Mouse (Mus musculus) MEL (cell line): ENCODE measurements around the gene Tifa. TPM values are rescaled to one million over a fixed set of nuclear protein-coding genes. Genes with fewer than 3 reads are reported as not detected.
A peak's percentile ranks its signal among the peaks of the same experiment; 100 is the strongest.

Experiments
- DNase-seq: peaks from one replicate; pipeline ENCODE4 v3.0.0; 2011; ENCODE audit warnings: low read depth, low spot score
- H3K27ac ChIP-seq: 2 replicates; pipeline ENCODE4 v1.5.1; 2012; ENCODE audit warnings: low read depth, mild to moderate bottlenecking, control low read depth, low read length, moderate library complexity; ENCODE audit not compliant: control insufficient read depth
- H3K27me3 ChIP-seq, 2 experiments: fragments of 150-350 bp in 1 of 2; sonication (generic) in 1 of 2; 2 replicates each; pipeline ENCODE4 v1.6.1; 2012; ENCODE audit warnings: low read length in 2 of 2, mild to moderate bottlenecking in 2 of 2, improper control_type of control experiment in 1 of 2, moderate library complexity in 1 of 2; ENCODE audit not compliant: insufficient read depth in 2 of 2, control insufficient read depth in 1 of 2
- H3K36me3 ChIP-seq, 2 experiments: 2 replicates each; pipeline ENCODE4 v1.6.1; 2012 to 2014; ENCODE audit warnings: low read length in 2 of 2, improper control_type of control experiment in 1 of 2, inconsistent platforms in 1 of 2, mild to moderate bottlenecking in 1 of 2; ENCODE audit not compliant: insufficient read depth in 2 of 2, control insufficient read depth in 1 of 2
- H3K4me1 ChIP-seq, 2 experiments: fragments of 150-350 bp in 1 of 2; sonication (generic) in 1 of 2; 2 replicates each; pipeline ENCODE4 v1.6.1; 2012; ENCODE audit warnings: low read length in 2 of 2, improper control_type of control experiment in 1 of 2, mild to moderate bottlenecking in 1 of 2; ENCODE audit not compliant: insufficient read depth in 2 of 2, control insufficient read depth in 1 of 2
- H3K4me3 ChIP-seq, 2 experiments: fragments of 150-350 bp in 1 of 2; sonication (generic) in 1 of 2; 2 replicates each; pipeline ENCODE4 v1.5.1; 2012; ENCODE audit warnings: low read depth in 2 of 2, low read length in 2 of 2, mild to moderate bottlenecking in 2 of 2, moderate library complexity in 2 of 2, control low read depth in 1 of 2, improper control_type of control experiment in 1 of 2; ENCODE audit not compliant: control insufficient read depth in 1 of 2, insufficient read depth in 1 of 2
- H3K79me2 ChIP-seq: 2 replicates; pipeline ENCODE4 v1.6.1; 2012; ENCODE audit warnings: mild to moderate bottlenecking, low read length, moderate library complexity; ENCODE audit not compliant: control insufficient read depth, poor library complexity, insufficient read depth
- H3K9ac ChIP-seq: 2 replicates; pipeline ENCODE4 v1.6.1; 2012; ENCODE audit warnings: low read depth, mild to moderate bottlenecking, control low read depth, low read length, moderate library complexity; ENCODE audit not compliant: control insufficient read depth, poor library complexity, severe bottlenecking
- H3K9me3 ChIP-seq: fragments of 150-350 bp; sonication (generic); replicated peaks from 2 replicates; pipeline ENCODE4 v1.6.1; 2012; ENCODE audit warnings: mild to moderate bottlenecking, low read length, improper control_type of control experiment, moderate library complexity; ENCODE audit not compliant: insufficient read depth
- BHLHE40 ChIP-seq: IDR thresholded peaks from 2 replicates; pipeline ENCODE4 v1.6.1; 2012; ENCODE audit warnings: low read depth, mild to moderate bottlenecking, inconsistent platforms, low read length, improper control_type of control experiment, borderline replicate concordance
- CHD1 ChIP-seq: IDR thresholded peaks from 2 replicates; pipeline ENCODE4 v1.6.1; 2012; ENCODE audit warnings: low read depth, mild to moderate bottlenecking, inconsistent platforms, low read length, improper control_type of control experiment
- CTCF ChIP-seq, 3 experiments: IDR thresholded peaks in 2 of 3; conservative IDR thresholded peaks in 1 of 3; 2 replicates each; pipeline ENCODE4 v1.5.1; 2011 to 2012; ENCODE audit warnings: low read length in 3 of 3, low read depth in 2 of 3, mild to moderate bottlenecking in 2 of 3, improper control_type of control experiment in 1 of 3, inconsistent platforms in 1 of 3, mixed read lengths in 1 of 3, moderate library complexity in 1 of 3; ENCODE audit not compliant: control insufficient read depth in 1 of 3, insufficient read depth in 1 of 3, poor library complexity in 1 of 3, severe bottlenecking in 1 of 3
- EP300 ChIP-seq, 2 experiments: IDR thresholded peaks; 2 replicates each; pipeline ENCODE4 v1.6.1; 2011; ENCODE audit warnings: improper control_type of control experiment in 2 of 2, low read length in 2 of 2, low read depth in 1 of 2, mild to moderate bottlenecking in 1 of 2
- ETS1 ChIP-seq: IDR thresholded peaks from 2 replicates; pipeline ENCODE4 v1.6.1; 2012; ENCODE audit warnings: low read depth, mild to moderate bottlenecking, inconsistent platforms, low read length, improper control_type of control experiment, moderate library complexity
- KAT2A ChIP-seq: conservative IDR thresholded peaks from 2 replicates; pipeline ENCODE4 v1.6.1; 2012; ENCODE audit warnings: low read depth, low read length, improper control_type of control experiment, inconsistent platforms
- MAFK ChIP-seq: IDR thresholded peaks from 2 replicates; pipeline ENCODE4 v1.6.1; 2011; ENCODE audit warnings: low read depth, mild to moderate bottlenecking, low read length, improper control_type of control experiment, borderline replicate concordance
- MAX ChIP-seq: IDR thresholded peaks from 2 replicates; pipeline ENCODE4 v1.6.1; 2011; ENCODE audit warnings: low read length, improper control_type of control experiment
- MAZ ChIP-seq: IDR thresholded peaks from 2 replicates; pipeline ENCODE4 v1.6.1; 2012; ENCODE audit warnings: low read depth, mild to moderate bottlenecking, inconsistent platforms, low read length, improper control_type of control experiment
- MXI1 ChIP-seq: IDR thresholded peaks from 2 replicates; pipeline ENCODE4 v1.6.1; 2011; ENCODE audit warnings: mild to moderate bottlenecking, low read depth, low read length, improper control_type of control experiment
- MYB ChIP-seq: IDR thresholded peaks from 2 replicates; pipeline ENCODE4 v1.6.1; 2011; ENCODE audit warnings: mild to moderate bottlenecking, low read depth, low read length, improper control_type of control experiment
- MYC ChIP-seq: IDR thresholded peaks from 2 replicates; pipeline ENCODE4 v1.6.1; 2011; ENCODE audit warnings: low read depth, mild to moderate bottlenecking, low read length, improper control_type of control experiment, moderate library complexity
- NELFE ChIP-seq: IDR thresholded peaks from 2 replicates; pipeline ENCODE4 v1.6.1; 2011; ENCODE audit warnings: low read depth, low read length, improper control_type of control experiment
- NRF1 ChIP-seq: IDR thresholded peaks from 2 replicates; pipeline ENCODE4 v1.6.1; 2014; ENCODE audit warnings: low read depth, mild to moderate bottlenecking, inconsistent platforms, low read length, improper control_type of control experiment, moderate library complexity; ENCODE audit not compliant: poor library complexity, insufficient read depth, severe bottlenecking
- POLR2A ChIP-seq, 2 experiments: IDR thresholded peaks; 2 replicates each; pipeline ENCODE4 v1.6.1; 2011 to 2012; ENCODE audit warnings: low read length in 2 of 2, mild to moderate bottlenecking in 2 of 2, control low read depth in 1 of 2, improper control_type of control experiment in 1 of 2, low read depth in 1 of 2, moderate library complexity in 1 of 2; ENCODE audit not compliant: control insufficient read depth in 1 of 2, insufficient read depth in 1 of 2, poor library complexity in 1 of 2
- POLR2AphosphoS5 ChIP-seq: IDR thresholded peaks from 2 replicates; pipeline ENCODE4 v1.6.1; 2012; ENCODE audit warnings: low read depth, borderline replicate concordance, mild to moderate bottlenecking, inconsistent platforms, low read length, moderate library complexity, mixed read lengths
- RAD21 ChIP-seq: IDR thresholded peaks from 2 replicates; pipeline ENCODE4 v1.6.1; 2011; ENCODE audit warnings: mild to moderate bottlenecking, low read depth, low read length, improper control_type of control experiment
- SIN3A ChIP-seq: IDR thresholded peaks from 2 replicates; pipeline ENCODE4 v1.6.1; 2012; ENCODE audit warnings: low read length, improper control_type of control experiment, inconsistent platforms
- TBP ChIP-seq: IDR thresholded peaks from 2 replicates; pipeline ENCODE4 v1.8.0; 2011; ENCODE audit warnings: low read depth, low read length, improper control_type of control experiment
- UBTF ChIP-seq: IDR thresholded peaks from 2 replicates; pipeline ENCODE4 v1.6.1; 2012; ENCODE audit warnings: low read depth, mild to moderate bottlenecking, inconsistent platforms, low read length, improper control_type of control experiment, moderate library complexity, borderline replicate concordance; ENCODE audit not compliant: insufficient read depth
- polyA plus RNA-seq, 2 experiments: library from polyadenylated mRNA; stranded (reverse) in 1 of 2; unstranded in 1 of 2; fragments of >175 nt in 1 of 2; fragments of >200 nt in 1 of 2; gene quantifications; 2 replicates each; pipeline versions ENCODE4 v1.2.1 to v1.2.4; 2012; ENCODE audit warnings: low replicate concordance in 2 of 2, low read depth in 1 of 2; ENCODE audit not compliant: insufficient read length in 2 of 2, insufficient read depth in 1 of 2, missing spikeins in 1 of 2
- total RNA-seq: library from RNA; depleted of rRNA; stranded (reverse); fragments of 300-350 nt; gene quantifications from 2 replicates; pipeline ENCODE4 v1.2.3, GENCODE M21; 2012

Tifa gene
- total and polyA plus RNA-seq, 3 experiments, result 1.7 to 3.0 TPM; not detected in 1

DNA sequence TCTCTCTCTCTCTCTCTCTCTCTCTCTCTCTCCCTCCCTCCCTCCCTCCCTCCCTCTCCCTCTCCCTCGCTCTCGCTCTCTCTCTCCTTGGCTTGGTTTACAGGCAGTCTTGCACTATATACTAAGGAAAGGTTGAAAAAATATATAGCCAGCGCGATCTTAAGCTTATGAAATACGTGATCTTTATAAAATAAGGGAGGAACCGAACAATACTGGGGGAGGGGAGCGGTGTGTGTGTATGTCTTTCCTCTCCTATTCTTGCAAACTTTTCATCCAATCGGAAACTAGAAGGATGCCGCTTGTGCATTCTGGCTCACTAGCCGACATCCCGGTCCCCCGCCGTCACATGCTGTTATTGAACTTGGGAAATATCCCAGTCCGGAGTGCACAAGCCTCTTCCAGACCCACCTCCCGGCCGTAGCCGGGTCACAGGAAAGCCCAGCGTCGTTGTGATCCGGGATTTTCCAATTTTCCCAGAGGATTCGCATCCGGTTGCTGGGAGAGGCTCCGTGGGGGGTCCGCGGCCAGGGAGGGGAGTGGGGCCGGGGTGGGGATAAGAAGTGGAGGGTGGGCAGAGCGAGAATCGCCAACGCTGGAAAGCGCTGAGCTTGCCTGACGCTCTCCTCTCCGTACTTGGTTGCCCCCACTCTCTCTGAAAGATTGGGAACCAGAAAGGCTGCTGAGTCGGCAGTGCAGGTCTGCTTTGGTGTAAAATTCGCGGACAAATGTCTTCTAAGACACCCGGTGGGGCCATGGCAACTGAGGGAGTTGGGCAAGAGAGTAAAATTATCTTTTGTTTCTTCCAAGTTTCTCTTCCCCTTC, 840 bp downstream of the Tifa start:
- H3K9me3 ChIP-seq, result no peaks in the 10 kb centered on the region
- peak; percentile 68 for DNase-seq
- peaks cover 0 to 14% of the 10 kb centered on the region in 2 experiments; a peak in 2 of 4 replicates for H3K36me3 ChIP-seq
- no peaks in the 10 kb centered on the region; the same call in 1 of the 2 replicates for H3K79me2 ChIP-seq
- TF ChIP-seq MAX (no peak), MYB (no peak), NELFE (0 out of 2 replicates have a peak, but pooled peaks have one; percentile 13), EP300 (IDR thresholded peaks at IDR 0.05; ENCODE audit: low read depth in 1 of 2, low read length in 2 of 2) (no peak), CTCF (IDR thresholded peaks at IDR 0.05 in 2 of 3, conservative IDR thresholded peaks at IDR 0.05 in 1 of 3; ENCODE audit: control insufficient read depth in 1 of 3, insufficient read depth in 1 of 3, low read depth in 2 of 3, low read length in 3 of 3, poor library complexity in 1 of 3, severe bottlenecking in 1 of 3) (no peak), POLR2A (IDR thresholded peaks at IDR 0.05; ENCODE audit: control insufficient read depth in 1 of 2, insufficient read depth in 1 of 2, low read depth in 1 of 2, low read length in 2 of 2, poor library complexity in 1 of 2) (0 out of 4 replicates have a peak, but pooled peaks of 1 of the 2 experiments have one; percentile 7), MXI1 (no peak), POLR2AphosphoS5 (no peak), UBTF (0 out of 2 replicates have a peak, but pooled peaks have one; percentile 42), RAD21 (no peak), MAZ (peak; percentile 76), TBP (0 out of 2 replicates have a peak, but pooled peaks have one; percentile 31), MAFK (no peak; the same call in 1 of the 2 replicates)
- H3K27me3 ChIP-seq, result no peaks in the 10 kb centered on the region
- peak overlapping the region; percentile 86 for H3K27ac ChIP-seq
- peak overlapping the region; percentile 74 to 99 for H3K4me3 ChIP-seq
- peaks cover 5 to 19% of the 10 kb centered on the region in 2 experiments; a peak in 3 of 4 replicates for H3K4me1 ChIP-seq
- peak overlapping the region; percentile 72 for H3K9ac ChIP-seq

DNA sequence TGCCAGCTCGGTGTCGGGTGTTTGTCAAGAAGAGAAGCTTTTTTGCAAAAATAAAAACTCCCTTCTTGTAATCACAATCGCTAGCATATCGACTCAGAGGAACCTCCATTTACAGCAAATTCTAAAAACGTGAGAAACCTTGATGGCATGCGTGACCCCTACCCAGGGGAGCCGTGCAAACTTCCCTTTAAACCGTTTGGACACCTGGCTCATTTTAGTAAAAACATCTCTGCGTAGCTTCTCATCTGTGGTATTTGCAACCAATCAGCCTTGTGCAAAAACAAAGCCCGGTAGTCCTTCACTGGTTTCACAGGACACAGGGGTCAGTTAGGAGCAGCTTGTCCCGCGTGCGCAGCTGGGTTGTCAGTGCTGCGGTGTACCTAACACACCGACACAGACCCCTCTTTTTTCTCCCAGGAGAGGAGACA, 1.5 kb downstream of the Tifa start:
- H3K36me3 ChIP-seq, result peaks cover 0 to 14% of the 10 kb centered on the region in 2 experiments; a peak in 2 of 4 replicates
- DNase-seq, result peak; percentile 70
- H3K79me2 ChIP-seq, result no peaks in the 10 kb centered on the region; the same call in 1 of the 2 replicates
- H3K4me1 ChIP-seq, result peaks cover 5 to 19% of the 10 kb centered on the region in 2 experiments; a peak in 3 of 4 replicates
- TF ChIP-seq EP300 (IDR thresholded peaks at IDR 0.05; ENCODE audit: low read depth in 1 of 2, low read length in 2 of 2) (0 out of 4 replicates have a peak, but pooled peaks of 1 of the 2 experiments have one; percentile 5), SIN3A (peak; percentile 68), CHD1 (peak; percentile 32; the same call in 1 of the 2 replicates), NRF1 (0 out of 2 replicates have a peak, but pooled peaks have one; percentile 16), POLR2AphosphoS5 (no peak), MYC (0 out of 2 replicates have a peak, but pooled peaks have one; percentile 26), ETS1 (0 out of 2 replicates have a peak, but pooled peaks have one; percentile 10), KAT2A (no peak), BHLHE40 (peak; percentile 21; the same call in 1 of the 2 replicates)
- H3K9me3 ChIP-seq, result no peaks in the 10 kb centered on the region
- H3K4me3 ChIP-seq, result peak overlapping the region; percentile 74 to 99
- peak overlapping the region; percentile 86 for H3K27ac ChIP-seq
- H3K9ac ChIP-seq, result peak overlapping the region; percentile 72
- H3K27me3 ChIP-seq, result no peaks in the 10 kb centered on the region
